Mouse (Mus musculus) forebrain, embryonic 14.5 days (tissue): ENCODE results near the gene Otof. TPM values are rescaled to one million over a fixed set of nuclear protein-coding genes. Genes with fewer than 3 reads are reported as not detected.

Source experiments
- ATAC-seq: fragments of 200-750 bp; cut with Nextera tagmentation; 2 replicates; pipeline ENCODE4 v1.8.0; 2017; ENCODE audit warnings: mild to moderate bottlenecking, moderate library complexity
- DNase-seq: peaks from one replicate; pipeline ENCODE4 v3.0.0-alpha.2; 2015; ENCODE audit warnings: low spot score
- H3K27ac ChIP-seq: fragments of 300-500 bp; sonication (generic); 2 replicates; pipeline ENCODE4 v1.5.1; 2014; ENCODE audit warnings: low read depth, mild to moderate bottlenecking, control low read depth, low read length, moderate library complexity
- H3K27me3 ChIP-seq: fragments of 300-500 bp; sonication (generic); replicated peaks from 2 replicates; pipeline ENCODE4 v1.6.1; 2014; ENCODE audit warnings: low read length, control low read depth, mixed read lengths; ENCODE audit not compliant: control insufficient read depth, insufficient read depth
- H3K36me3 ChIP-seq: fragments of 300-500 bp; sonication (generic); 2 replicates; pipeline ENCODE4 v1.6.1; 2014; ENCODE audit warnings: low read length, control low read depth; ENCODE audit not compliant: control insufficient read depth, insufficient read depth
- H3K4me1 ChIP-seq: fragments of 300-500 bp; sonication (generic); 2 replicates; pipeline ENCODE4 v1.6.1; 2014; ENCODE audit warnings: antibody characterized with exemption, low read length, control low read depth; ENCODE audit not compliant: control insufficient read depth, insufficient read depth
- H3K4me2 ChIP-seq: fragments of 300-500 bp; sonication (generic); 2 replicates; pipeline ENCODE4 v1.6.1; 2014; ENCODE audit warnings: mild to moderate bottlenecking, control low read depth, low read length
- H3K4me3 ChIP-seq: fragments of 300-500 bp; sonication (generic); 2 replicates; pipeline ENCODE4 v1.5.1; 2014; ENCODE audit warnings: low read depth, low read length, control low read depth
- H3K9ac ChIP-seq: fragments of 300-500 bp; sonication (generic); 2 replicates; pipeline ENCODE4 v1.6.1; 2014; ENCODE audit warnings: mild to moderate bottlenecking, low read length, control low read depth, moderate library complexity
- H3K9me3 ChIP-seq: fragments of 300-500 bp; sonication (generic); replicated peaks from 2 replicates; pipeline ENCODE4 v1.6.1; 2016; ENCODE audit warnings: low read length, control low read depth, mixed read lengths; ENCODE audit not compliant: control insufficient read depth
- WGBS: fragments of 180-500 bp; shearing (Covaris S2); extraction: QIAGEN DNeasy Blood & Tissue Kit; methylation state at CpG from one replicate; pipeline ENCODE4 v1.1.7; 2014; 5-methylcytosine and 5-hydroxymethylcytosine counted together
- polyA plus RNA-seq: library from polyadenylated mRNA; unstranded; fragments of >200 nt; fragmentation: Nextera tagmentation; extraction: Ambion mirVana; gene quantifications from 2 replicates; pipeline ENCODE4 v1.2.1, GENCODE M21; 2014

The Otof gene
- polyA plus RNA-seq, 1 experiment from 2014 or later, result 0.55 TPM

GRCm38 (mm10) chr5:30415876-30416275 is 45.9 kb downstream of the Otof start:
- Histone ChIP-seq H3K36me3 (no peaks in the 10 kb centered on the region), H3K4me3 (no peak overlapping the region), H3K27ac (no peak overlapping the region), H3K9ac (no peak overlapping the region), H3K4me1 (no peaks in the 10 kb centered on the region), H3K4me2 (no peak overlapping the region), H3K27me3 (no peaks in the 10 kb centered on the region), H3K9me3 (no peaks in the 10 kb centered on the region)
- WGBS, result 50% methylated on average over 4 of the region's 4 CpGs
- DNase-seq (no peak), ATAC-seq (no peak)

DNA sequence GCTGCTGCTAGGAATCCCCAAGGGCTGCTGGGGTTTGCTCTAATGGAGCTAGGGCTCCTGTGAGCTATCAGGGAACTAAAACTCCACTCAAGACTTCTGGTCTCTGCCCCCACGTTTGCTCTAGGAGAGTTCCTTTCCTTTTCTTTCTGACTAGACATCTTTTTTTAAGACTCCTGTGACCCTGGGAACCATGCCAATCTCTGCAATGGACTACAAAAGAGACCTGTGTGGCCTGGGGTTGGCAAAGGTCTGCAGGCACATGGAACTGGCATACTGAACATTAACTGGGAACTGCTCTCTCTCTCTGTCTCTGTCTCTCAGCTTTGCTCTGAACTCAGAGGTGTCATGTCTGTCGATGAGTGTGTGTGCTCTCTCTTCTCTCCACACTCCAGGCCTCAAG is 46.4 kb downstream of the Otof start:
- DNase-seq (peak; percentile 29), ATAC-seq (no peak)
- Histone ChIP-seq H3K9me3 (no peaks in the 10 kb centered on the region), H3K4me3 (no peak overlapping the region), H3K36me3 (no peaks in the 10 kb centered on the region), H3K9ac (no peak overlapping the region), H3K4me2 (no peak overlapping the region), H3K27ac (no peak overlapping the region), H3K27me3 (no peaks in the 10 kb centered on the region), H3K4me1 (no peaks in the 10 kb centered on the region)
- WGBS, result 36% methylated on average over 2 of the region's 2 CpGs

- WGBS, result 55% methylated on average over 10 of the region's 10 CpGs
- no peak overlapping the region for H3K4me2 ChIP-seq
- ATAC-seq, result no peak
- no peaks in the 10 kb centered on the region for H3K9me3 ChIP-seq
- no peaks in the 10 kb centered on the region for H3K27me3 ChIP-seq
- DNase-seq, result no peak
- H3K4me3 ChIP-seq, result no peak overlapping the region
- H3K4me1 ChIP-seq, result no peaks in the 10 kb centered on the region
- no peak overlapping the region for H3K27ac ChIP-seq
- no peak overlapping the region for H3K9ac ChIP-seq
- no peaks in the 10 kb centered on the region for H3K36me3 ChIP-seq
Measured at GRCm38 (mm10) chr5:30411524-30411923, 50.2 kb downstream of the Otof start.

- Histone ChIP-seq H3K9ac (no peak overlapping the region), H3K4me3 (no peak overlapping the region), H3K27me3 (no peaks in the 10 kb centered on the region), H3K36me3 (no peaks in the 10 kb centered on the region), H3K27ac (no peak overlapping the region), H3K9me3 (no peaks in the 10 kb centered on the region), H3K4me1 (no peaks in the 10 kb centered on the region), H3K4me2 (peak overlapping the region; percentile 32)
- DNase-seq (peak; percentile 36), ATAC-seq (no peak; the same call in 1 of the 2 replicates)
- WGBS, result 3% methylated on average over 9 of the region's 9 CpGs
Measured at GRCm38 (mm10) chr5:30406876-30407275, 54.9 kb downstream of the Otof start.

- DNase-seq (peak; percentile 69), ATAC-seq (no peak)
- H3K36me3 ChIP-seq, result no peaks in the 10 kb centered on the region
- no peaks in the 10 kb centered on the region for H3K27me3 ChIP-seq
- 1% methylated on average over 8 of the region's 8 CpGs for WGBS
- no peak overlapping the region for H3K4me2 ChIP-seq
- H3K9ac ChIP-seq, result no peak overlapping the region
- H3K4me3 ChIP-seq, result no peak overlapping the region
- H3K4me1 ChIP-seq, result peaks cover 6% of the 10 kb centered on the region; the same call in 1 of the 2 replicates
- no peak overlapping the region for H3K27ac ChIP-seq
- no peaks in the 10 kb centered on the region for H3K9me3 ChIP-seq
Measured at GRCm38 (mm10) chr5:30401165-30401564, 60.6 kb downstream of the Otof start.

DNA sequence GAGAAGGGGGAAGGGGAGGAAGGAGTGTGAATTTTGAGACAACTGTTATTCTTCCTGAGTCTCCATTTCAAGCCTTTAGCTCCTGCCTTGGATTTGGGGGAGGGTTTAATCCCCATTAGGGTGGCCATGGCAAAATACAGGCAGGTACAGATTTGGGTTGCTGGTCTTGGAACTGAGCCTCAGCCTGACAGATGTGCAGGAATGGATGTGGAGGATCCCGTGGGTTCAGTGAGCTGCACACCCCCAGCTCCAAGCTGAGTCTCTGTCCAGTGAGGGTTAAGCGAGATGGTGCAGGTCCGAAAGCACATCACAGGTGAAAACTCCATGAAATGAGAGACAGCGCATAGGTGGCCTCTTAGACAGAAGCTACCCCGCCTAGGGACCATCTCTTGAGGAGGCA is 61.2 kb downstream of the Otof start:
- 66% methylated on average over 5 of the region's 5 CpGs for WGBS
- Histone ChIP-seq H3K27ac (no peak overlapping the region), H3K9ac (no peak overlapping the region), H3K4me1 (peaks cover 6% of the 10 kb centered on the region; the same call in 1 of the 2 replicates), H3K27me3 (no peaks in the 10 kb centered on the region), H3K9me3 (no peaks in the 10 kb centered on the region), H3K36me3 (no peaks in the 10 kb centered on the region), H3K4me2 (no peak overlapping the region), H3K4me3 (no peak overlapping the region)
- no peak for ATAC-seq
- DNase-seq, result no peak

GRCm38 (mm10) chr5:30391473-30391872 is 70.3 kb downstream of the Otof start:
- H3K4me3 ChIP-seq, result no peak overlapping the region
- H3K27ac ChIP-seq, result no peak overlapping the region
- ATAC-seq (no peak; the same call in 1 of the 2 replicates), DNase-seq (peak; percentile 79)
- H3K9ac ChIP-seq, result no peak overlapping the region
- H3K27me3 ChIP-seq, result no peaks in the 10 kb centered on the region
- no peaks in the 10 kb centered on the region for H3K4me1 ChIP-seq
- no peaks in the 10 kb centered on the region for H3K36me3 ChIP-seq
- 26% methylated on average over 7 of the region's 7 CpGs for WGBS
- H3K4me2 ChIP-seq, result no peak overlapping the region
- no peaks in the 10 kb centered on the region for H3K9me3 ChIP-seq

DNA sequence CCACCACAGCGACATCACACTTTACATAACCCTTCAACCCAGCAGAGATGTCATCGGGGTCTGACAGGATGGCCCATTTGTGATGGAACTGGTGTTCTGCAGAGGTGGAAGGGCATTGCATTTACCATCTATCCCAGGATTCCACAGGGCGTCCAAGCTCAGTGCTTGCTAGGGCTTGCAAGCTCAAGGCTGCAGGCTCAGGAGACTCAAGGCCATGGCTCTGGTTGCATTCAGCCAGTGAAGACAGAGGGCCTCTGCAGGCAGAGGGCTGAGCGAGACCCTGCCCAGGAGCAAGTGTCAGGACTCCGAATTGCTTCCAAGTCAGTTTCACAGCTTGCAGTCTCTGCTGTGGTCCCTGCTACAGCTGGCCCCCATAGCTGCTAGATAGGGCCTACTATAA is 71.9 kb downstream of the Otof start:
- 89% methylated on average over 5 of the region's 5 CpGs for WGBS
- Histone ChIP-seq H3K4me2 (no peak overlapping the region), H3K9me3 (no peaks in the 10 kb centered on the region), H3K4me3 (no peak overlapping the region), H3K9ac (no peak overlapping the region), H3K27me3 (no peaks in the 10 kb centered on the region), H3K27ac (no peak overlapping the region), H3K36me3 (no peaks in the 10 kb centered on the region), H3K4me1 (no peaks in the 10 kb centered on the region)
- DNase-seq (no peak), ATAC-seq (no peak)

DNA sequence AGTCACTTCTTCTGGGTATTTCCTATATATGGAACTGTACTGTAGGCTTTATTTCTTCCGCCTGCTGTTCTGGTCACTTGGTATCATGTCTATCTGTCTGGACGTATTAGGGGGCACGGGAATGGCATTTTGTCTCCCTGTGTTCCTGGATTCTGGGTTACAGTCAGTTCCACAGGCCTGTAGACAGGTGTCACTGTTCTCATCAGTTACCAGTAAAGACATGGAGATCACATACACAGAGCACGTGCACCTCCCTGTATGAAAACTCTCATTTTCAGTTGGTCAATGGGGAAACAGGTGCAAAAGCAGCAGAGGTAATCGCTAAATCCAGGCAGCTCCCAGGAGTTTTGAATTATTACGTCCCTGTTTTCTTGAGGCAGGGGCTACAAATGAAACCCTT is 74.0 kb downstream of the Otof start:
- Histone ChIP-seq H3K27me3 (no peaks in the 10 kb centered on the region), H3K4me2 (no peak overlapping the region), H3K4me1 (no peaks in the 10 kb centered on the region), H3K27ac (no peak overlapping the region), H3K36me3 (no peaks in the 10 kb centered on the region), H3K9ac (no peak overlapping the region), H3K9me3 (no peaks in the 10 kb centered on the region), H3K4me3 (no peak overlapping the region)
- DNase-seq (no peak), ATAC-seq (no peak)
- WGBS, result 78% methylated on average over 6 of the region's 6 CpGs
